Mouse (Mus musculus) mesoderm, embryonic 11.5 days (tissue): ENCODE measurements around the gene Hist1h4b.
A peak's percentile ranks its signal among the peaks of the same experiment; 100 is the strongest.
"Not testable (repeated sequence)": the region's sequence is repeated elsewhere in the genome, so short reads cannot be mapped to it uniquely, and the experiment has no call there.

ENCODE experiments used
- DNase-seq: peaks from one replicate; pipeline ENCODE4 v3.0.0-alpha.2; 2012; ENCODE audit warnings: low read depth, low spot score

Hist1h4b gene

DNA sequence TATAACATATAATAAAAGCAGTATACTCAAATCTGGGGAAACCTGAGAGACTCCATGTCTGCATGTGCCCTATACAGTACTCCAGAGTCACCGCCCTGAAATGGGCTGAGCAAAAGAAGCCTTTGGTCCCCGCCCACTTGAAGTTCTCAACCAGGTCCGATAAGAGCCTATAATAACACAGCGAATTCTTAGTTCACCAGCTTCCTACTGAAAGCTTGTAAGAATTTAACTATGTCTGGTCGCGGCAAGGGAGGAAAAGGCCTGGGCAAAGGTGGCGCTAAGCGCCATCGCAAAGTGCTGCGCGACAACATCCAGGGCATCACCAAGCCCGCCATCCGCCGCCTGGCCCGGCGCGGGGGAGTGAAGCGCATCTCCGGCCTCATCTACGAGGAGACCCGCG, at the start of gene Hist1h4b:
Gene Hist1h4b (plus strand): TSS at position 224 of the 400 bp plus-strand sequence.
- peak; percentile 90 for DNase-seq

DNA sequence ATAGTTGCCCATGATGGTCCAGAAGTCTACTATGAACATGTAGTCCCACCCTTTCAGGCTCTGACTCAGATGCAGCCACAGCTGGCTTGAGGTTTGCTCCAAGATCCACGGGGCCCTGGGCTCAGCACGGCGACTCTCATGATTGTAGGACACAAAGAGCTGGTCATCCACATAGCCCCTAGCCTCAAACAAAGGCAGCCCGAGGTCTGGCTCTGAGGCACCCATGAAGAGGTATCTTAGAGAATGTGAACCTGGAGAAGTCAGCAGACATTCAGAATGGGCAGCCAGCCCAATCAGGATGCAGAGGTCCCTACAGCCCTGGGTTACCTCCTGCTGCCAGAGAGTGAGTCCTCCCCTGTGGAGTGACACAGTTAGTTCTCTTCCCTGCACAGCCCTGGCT, 48.8 kb upstream of the Hist1h4b start:
- DNase-seq = no peak

DNA sequence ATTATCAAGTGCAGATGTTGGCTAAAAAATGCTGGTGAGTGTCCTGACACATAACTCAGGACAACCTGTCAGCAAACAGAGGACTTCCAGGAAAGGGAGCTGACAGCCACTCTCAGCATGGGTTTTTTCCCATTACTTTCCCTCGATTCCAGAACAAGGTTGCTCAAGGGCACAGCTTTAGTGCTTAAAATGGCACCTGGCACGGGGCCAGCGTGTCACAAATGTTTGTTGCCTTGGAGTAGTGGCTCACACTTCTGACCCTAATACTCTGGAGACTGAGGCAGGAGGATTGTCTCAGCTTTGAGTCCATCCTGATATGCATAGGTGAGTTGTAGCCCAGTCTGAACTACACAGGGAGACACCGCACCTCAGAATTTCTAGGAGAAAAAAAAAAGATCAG, 48.2 kb upstream of the Hist1h4b start:
- DNase-seq = no peak

DNA sequence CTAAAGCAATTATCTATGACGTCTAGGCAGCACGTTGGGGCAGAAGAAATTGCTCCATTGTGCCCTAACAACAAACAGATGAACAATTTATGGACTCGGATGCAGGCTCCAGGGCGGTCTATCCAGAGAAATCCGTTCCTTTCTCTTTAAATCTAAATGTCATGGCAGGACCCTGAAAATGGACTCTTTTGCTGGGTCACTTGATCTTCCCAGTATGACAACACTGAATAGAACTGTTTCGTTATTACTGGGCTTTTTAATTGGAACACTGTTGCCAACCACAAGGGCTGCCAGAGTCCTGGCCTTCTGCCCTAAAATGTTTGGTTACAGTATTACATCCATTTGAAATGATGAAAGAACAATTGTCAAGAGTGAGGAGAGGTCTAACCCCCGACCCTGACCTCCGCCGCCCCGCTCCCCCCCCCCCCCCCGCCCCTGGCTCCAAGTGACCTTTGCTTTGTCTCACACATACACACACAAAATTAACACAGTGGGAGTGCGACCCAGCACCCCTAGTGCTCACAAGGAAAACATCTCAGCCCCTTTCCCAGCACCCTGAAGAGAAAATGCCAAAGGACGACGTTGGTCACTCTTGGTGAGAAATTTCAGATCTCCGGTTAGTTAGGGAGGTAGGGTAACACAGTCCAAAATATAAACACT, 47.0 kb upstream of the Hist1h4b start:
- peak; percentile 13 for DNase-seq

DNA sequence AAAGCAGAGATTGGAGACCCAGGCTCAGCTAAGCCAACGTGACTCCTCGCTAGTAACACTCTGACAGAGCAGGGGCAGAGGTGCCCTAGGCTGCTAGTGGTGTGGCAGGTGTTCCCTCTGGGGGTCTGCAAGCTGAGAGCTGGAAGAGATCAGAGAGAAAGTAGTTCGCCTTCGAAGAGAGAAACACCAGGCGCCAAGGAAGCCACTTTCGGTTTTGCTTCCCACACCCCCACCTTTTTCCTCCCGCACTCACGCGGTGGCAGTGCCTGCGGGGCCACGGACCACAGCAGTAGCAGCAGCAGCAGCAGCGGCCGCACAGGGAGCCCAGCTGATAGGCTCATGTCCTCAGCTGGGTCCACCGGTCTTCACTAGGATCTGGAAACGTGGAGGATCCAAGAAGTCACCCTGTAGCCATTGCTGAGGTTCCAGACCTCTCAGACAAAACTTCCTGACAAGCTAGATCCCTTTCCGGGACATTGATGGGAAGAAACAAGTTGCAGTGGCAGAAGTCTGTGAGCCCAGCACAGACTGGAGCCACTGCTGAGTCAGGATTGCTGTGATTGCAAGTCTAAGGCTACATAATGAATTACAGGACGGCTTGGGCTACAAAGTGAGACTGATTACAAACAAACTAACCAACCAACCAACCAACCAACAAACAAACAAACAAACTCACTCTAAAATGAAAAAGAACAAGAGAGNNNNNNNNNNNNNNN, 46.3 kb upstream of the Hist1h4b start, which contains the start of gene Hfe:
Gene Hfe (minus strand): TSS at position 481 of the 716 bp plus-strand sequence.
- DNase-seq = peak; percentile 47

DNA sequence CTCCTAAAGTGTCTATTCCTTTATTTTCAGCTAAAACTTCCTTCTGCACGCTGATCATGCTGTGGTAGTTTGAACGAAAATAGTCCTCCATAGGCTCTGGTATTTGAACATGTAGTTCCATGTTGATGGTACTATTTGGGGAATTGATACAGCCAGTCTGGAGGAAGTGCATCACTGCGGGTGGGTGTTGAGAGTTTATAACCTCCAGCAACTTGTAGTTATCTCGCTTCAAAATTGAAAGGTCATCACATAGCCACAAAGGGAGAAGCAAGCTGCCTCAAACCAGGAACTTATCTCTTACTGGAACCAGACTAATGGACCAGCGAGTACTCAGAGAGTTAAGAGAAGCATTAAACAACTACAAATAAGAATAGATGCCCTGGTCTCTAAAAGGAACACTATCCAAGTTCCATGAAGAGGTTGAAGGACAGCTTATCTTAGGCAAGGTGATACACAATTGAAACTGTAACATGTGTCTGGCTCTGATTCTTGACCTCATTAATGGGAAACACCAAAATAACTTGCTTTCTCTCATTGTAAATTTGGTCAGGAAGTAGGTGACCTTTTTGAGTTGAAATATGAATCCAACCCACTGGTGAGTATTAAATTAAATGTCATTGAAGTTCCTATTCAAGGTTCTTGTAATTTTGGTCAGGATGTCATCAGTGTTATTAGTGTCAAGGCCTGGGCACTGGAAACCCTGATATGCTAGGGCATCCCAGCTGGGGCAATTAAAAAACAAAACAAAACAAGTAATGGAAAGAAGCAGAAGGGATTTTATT, 40.4 kb upstream of the Hist1h4b start:
- no peak for DNase-seq

DNA sequence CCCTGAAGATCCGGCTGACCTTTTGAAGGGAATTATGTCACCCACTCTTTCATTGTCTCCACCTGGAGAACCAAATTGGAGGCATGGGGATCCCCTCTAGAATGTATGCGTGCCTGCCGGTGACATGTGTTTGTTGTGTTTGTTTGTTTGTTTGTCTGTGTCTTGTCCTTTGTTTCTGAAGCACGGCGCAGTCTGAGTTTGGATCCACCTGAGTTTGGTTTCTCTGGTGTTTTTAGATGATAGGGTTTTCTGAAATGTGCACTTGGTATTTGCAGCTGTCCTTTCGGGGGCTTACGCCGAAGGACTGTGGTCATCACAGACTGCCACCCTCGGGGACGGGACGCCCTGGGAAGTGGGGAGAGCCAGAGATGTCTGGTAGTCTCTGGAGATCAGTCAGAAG, 39.6 kb upstream of the Hist1h4b start:
- DNase-seq = no peak

DNA sequence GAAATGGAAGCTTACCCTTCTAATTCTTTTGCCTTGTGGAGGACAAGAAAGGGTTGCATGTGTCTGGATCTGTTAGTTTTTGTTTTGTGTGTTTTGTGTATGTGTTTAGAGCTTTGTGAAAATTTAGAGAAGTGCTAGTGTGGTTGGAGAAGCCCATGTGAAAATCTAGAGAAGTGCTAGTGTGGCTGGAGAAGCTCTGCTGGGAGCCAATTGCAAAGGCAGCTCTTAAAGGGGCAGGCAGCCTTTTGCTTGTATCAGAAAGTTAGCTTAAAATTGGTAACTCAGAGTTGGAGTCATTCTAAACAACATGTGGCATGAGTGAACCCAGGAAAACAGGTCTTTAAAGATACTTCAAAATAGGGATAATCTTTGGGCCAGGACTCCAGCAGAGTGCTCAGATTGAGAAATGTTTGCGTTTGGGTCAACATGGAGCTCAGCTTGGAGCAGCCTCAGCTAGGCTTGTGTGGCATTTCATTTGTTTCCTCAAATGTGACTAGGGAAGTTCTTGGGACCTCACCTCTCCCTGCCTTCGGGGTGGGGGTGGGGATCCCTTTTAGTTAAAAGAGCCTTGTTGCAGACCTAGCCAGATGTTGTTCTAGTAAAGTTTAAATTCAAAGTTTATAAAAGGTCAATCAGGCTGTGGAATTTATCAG, 39.1 kb upstream of the Hist1h4b start:
- DNase-seq = not testable (repeated sequence)

DNA sequence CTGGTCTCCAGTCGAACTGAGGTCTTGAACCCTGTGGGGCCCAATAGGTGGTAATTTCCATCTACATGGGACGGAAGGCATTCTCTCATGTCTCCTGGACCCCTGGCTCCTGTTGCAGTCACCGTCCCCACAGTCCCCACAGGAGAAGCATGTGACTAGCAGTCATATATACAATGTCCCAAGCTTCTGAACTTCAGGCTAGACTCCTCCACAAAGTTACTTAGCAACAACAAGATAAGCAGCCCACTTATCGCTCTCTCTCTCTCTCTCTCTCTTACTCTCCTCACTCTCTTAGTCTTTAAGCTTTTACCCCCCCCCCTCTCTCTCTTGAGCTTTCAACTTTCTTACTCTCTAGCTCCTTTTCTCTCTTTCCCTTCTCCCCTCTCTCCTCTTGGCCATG, 32.6 kb upstream of the Hist1h4b start:
- DNase-seq = no peak

DNA sequence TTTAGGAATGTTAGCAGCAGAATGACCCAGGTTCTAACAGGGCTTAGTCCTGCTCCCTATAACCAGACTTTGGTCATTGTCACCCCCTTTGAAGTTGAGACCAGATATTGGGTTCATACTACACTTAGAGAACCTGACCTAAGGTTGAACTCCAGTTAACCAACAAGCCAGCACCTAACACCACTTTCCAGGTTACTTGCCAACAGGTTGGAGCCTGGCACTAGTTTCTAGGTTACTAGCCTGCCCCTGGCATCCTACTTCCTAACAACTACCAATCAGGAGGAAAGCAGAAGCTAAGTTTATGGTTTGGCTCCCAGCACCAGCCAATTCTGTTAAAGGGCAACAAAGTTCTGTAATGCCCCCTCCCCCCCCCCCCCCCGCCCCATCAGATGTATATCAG, 31.6 kb upstream of the Hist1h4b start:
- no peak for DNase-seq

DNA sequence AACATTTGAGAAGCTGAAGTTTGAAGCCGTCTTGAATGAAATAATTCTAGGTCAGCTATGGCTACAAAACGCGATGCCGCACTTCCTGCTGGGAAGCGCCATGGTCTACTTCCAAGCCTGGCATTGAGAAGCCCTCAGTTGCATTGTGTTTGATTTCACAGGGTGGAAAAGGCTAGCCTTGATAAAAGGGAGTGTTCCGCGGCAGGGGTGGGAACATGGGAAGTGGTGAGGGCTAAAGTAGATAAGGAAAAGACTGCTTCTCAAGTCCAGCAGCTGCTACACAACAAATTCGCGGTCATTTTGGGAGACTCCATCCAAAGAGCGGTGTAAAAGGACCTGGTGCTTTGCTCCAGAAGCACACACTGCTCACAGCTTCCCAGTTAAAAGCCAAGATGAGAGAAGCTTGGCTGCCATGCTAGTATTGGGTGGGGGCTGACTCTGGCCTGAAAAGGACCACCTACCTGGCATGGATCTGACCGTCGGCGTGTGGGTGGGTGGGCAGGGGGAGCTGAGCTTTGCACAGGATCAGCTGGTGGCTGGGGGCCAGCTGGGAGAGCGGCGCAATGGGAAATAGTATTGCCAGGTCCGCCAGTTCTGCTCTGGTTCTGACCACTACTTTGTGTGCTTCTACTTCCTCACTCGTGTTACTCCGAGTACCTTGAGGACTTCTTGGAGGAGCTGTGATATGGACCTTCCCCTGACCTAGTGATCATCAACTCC, 28.2 kb upstream of the Hist1h4b start:
- no peak for DNase-seq

DNA sequence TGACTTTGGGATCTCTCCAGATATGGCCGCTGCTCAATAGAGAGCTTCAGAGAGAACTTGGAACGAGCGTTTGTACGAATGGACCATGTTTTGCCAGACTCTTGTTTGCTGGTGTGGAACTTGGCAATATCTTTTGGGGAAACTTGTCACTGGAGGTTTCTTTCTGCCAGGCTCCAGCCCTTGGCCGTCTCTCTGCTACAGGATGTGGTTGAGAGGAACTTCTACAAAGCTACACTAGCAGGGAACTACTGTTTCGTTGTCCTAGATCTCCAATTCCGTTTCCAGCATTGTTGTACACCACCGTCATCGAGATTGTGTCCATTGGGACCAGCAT, 27.7 kb upstream of the Hist1h4b start:
- DNase-seq = no peak

DNA sequence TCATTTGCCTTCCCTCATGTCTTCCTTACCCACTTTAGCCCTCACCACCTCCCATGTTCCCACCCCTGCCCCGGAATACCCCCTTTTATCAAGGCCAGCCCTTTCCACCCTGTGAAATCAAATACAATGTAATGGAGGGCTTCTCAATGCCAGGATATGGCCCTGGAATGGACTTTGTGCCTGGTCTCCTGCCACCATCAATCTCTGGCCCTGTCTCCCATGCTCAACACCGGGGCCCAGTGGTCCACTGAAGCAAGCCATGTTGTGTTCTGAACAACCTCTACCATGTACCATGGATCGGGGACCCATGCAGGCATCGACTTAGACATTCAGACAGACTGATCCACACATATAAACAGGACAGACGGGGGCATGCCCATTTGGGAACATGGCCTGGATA, 27.1 kb upstream of the Hist1h4b start:
- no peak for DNase-seq

DNA sequence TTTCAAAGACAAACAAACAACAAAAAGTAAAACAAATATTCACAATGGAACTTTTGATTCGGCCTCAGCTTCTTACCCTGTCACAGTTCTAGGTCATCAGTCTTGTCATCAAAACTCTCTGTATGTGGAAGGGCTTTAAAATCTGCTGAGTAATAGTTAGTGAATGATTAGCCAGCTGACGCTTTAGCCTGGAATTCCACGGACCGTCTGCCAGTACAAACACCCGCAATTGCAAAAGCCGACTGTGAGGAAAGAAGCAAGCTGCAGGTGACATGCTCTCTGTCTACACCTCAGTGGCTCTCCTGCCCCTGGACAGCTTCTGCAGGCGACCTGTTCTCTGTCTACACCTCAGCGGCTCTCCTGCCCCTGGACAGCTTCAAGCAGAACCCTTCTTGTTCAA, 26.3 kb upstream of the Hist1h4b start:
- no peak for DNase-seq

DNA sequence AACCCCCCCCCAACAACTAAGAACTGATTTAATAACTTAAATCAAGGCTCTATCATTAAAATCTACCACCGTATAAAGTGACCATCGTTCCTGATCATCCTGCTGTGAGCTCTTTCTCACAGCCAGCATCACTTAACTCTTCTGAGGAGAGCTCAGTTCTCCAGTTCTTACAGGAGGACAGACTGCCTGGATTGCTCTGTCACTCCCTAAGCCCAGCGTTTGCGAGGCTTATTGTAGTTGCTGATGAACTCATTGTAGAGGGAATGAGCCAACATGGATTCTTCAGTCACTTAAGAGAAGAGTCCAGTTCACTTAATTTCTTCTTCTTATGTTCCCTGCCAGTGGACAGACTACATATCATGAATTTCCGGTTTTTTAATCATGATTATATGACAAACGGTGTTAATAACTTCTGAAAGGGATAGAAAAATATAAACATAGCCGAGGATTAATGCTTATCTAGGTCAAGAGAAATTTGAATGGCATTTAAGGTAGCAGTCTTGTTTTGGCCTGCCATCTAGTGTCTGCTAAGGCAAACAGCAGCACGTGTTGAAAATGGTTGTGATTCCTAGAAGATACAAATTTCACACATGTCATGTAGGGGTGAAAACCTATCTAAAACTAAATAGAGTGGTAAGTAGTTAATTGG, 24.5 kb upstream of the Hist1h4b start:
- DNase-seq = no peak

DNA sequence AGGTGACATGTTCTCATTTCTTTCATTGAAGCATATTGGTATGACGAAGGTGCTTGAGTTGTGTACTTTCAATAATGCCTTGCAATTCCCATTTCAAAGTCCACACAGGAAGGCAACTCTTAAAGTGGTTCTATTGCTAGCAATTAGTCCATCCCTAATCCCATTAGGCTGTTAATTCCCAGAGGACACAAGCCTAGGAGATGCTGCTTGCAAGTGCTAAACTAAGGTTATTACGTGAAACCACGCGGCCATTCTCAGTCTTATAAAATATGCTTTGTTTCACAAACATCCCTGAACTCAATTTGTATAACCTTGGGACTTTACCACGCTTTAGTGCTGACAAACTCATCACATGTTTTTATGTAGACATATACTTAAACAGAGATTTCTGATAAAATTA, 19.7 kb upstream of the Hist1h4b start:
- DNase-seq = no peak

DNA sequence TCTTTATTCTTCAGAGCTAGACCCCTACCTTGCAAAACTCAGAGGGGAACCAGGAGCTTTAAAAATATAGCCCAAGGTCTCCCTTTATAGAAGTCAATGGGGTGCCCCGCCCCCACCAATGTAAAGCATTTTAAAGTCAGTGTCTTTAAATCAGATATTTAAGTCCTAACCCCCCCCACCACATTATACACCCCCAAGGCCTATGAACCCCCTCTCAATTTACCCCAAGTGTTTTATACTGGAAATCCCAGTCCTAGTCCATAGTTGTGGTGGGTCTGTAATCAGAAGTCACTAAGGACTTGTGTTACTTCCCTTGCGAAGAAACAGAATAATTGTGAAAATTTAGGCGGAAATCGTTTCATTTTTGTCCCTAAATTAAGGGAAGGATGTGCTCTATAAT, 18.8 kb upstream of the Hist1h4b start:
- no peak for DNase-seq

DNA sequence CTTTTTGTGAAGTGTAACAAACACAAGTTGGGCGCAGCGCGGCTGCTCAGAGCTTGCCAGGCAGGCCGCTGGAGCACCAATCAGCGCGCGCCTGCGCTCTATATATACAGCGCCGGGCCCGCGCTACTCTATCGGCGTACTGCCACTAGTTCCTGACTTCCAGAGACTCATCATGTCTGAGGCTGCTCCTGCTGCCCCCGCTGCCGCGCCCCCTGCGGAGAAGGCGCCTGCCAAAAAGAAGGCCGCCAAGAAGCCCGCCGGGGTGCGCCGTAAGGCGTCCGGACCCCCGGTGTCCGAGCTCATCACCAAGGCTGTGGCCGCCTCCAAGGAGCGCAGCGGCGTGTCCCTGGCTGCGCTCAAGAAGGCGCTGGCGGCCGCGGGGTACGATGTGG, 18.1 kb upstream of the Hist1h4b start, which contains the start of gene Hist1h1c:
Gene Hist1h1c (plus strand): TSS at position 132 of the 392 bp plus-strand sequence.
- peak; percentile 93 for DNase-seq

DNA sequence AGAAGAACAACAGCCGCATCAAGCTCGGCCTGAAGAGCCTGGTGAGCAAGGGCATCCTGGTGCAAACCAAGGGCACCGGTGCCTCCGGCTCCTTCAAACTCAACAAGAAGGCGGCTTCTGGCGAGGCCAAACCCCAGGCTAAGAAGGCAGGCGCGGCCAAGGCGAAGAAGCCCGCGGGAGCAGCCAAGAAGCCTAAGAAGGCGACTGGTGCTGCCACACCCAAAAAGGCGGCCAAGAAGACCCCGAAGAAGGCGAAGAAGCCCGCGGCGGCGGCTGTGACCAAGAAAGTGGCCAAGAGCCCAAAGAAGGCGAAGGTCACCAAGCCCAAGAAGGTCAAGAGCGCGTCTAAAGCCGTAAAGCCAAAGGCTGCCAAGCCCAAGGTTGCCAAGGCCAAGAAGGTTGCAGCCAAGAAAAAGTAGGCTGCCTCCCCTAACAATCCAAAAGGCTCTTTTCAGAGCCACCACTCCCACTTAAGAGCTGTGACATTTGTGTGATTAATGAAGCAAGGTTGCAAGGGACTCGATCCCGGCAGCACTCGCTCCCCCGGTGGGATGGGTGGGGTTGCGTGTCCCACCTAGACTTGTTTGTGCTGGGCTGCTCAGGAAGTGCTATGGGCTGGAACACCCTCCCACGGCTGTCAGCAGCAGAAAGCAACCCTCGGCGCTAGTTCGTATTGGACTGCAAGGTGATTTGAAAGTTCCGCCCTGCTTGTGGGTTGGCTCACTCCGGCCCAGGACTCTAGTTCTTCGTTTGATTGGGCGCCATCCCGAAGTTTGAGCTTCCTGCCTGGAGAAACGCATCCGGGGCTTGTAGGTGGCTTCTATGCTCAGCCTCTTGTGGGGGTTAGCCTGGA, 17.5 kb upstream of the Hist1h4b start:
- peak; percentile 94 for DNase-seq

DNA sequence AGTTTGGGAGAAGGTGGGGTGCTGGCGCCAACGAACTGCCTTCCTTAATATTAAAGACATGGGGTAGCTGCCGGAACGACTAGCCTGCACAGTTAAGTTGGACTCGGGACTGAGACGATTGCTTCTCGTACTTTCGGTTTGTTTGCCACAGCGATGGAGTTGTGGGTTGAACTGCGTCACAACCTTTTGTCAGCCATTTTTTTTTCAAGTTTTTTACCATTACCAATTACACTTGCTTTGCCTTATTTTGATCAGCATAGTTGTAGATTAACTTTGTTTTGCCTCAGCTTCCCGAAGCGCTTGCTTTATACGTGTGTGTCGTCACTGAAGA, 16.9 kb upstream of the Hist1h4b start:
- no peak for DNase-seq
